Mouse (Mus musculus): Measurements from ENCODE around the gene Zfp618.

Zfp618 gene

GRCm38 (mm10) chr4:62965497-62966302 lies at the start of gene Zfp618:
Gene Zfp618 (plus strand): TSS chr4:62965573.
- in situ Hi-C loops (cut with MboI, MseI): no loop called here

GRCm38 (mm10) chr4:62917056-62917455 lies 48.3 kb upstream of the Zfp618 start:
- in situ Hi-C loops (cut with MboI, MseI): no loop called here

GRCm38 (mm10) chr4:62933798-62934197 lies 31.6 kb upstream of the Zfp618 start:
- in situ Hi-C loops (cut with MboI, MseI): no loop called here

- in situ Hi-C loops (cut with MboI, MseI): no loop called here
These were observed 29.7 kb upstream of the Zfp618 start for GRCm38 (mm10) chr4:62935589-62936218.

- in situ Hi-C loops (cut with MboI, MseI): no loop called here
These were observed 23.1 kb upstream of the Zfp618 start for GRCm38 (mm10) chr4:62941961-62942892.

- in situ Hi-C loops (cut with MboI, MseI): no loop called here
These were observed 21.0 kb upstream of the Zfp618 start for GRCm38 (mm10) chr4:62944326-62944879.

GRCm38 (mm10) chr4:62963806-62964205 lies 1.6 kb upstream of the Zfp618 start:
- in situ Hi-C loops (cut with MboI, MseI): loop anchor here (5.0 kb wide), 1 partner anchor 87 kb away; no protein-coding TSS in a partner anchor

GRCm38 (mm10) chr4:62964844-62965496 lies 403 bp upstream of the Zfp618 start:
- in situ Hi-C loops (cut with MboI, MseI): loop anchor here (5.0 kb wide), 1 partner anchor 88 kb away; no protein-coding TSS in a partner anchor

GRCm38 (mm10) chr4:62969526-62969925 lies 4.2 kb downstream of the Zfp618 start:
- in situ Hi-C loops (cut with MboI, MseI): no loop called here

- in situ Hi-C loops (cut with MboI, MseI): no loop called here
These were observed 6.6 kb downstream of the Zfp618 start for GRCm38 (mm10) chr4:62971991-62972390.

- in situ Hi-C loops (cut with MboI, MseI): no loop called here
These were observed 7.7 kb downstream of the Zfp618 start for GRCm38 (mm10) chr4:62973086-62973485.

- in situ Hi-C loops (cut with MboI, MseI): no loop called here
These were observed 9.5 kb downstream of the Zfp618 start for GRCm38 (mm10) chr4:62974901-62975300.

- in situ Hi-C loops (cut with MboI, MseI): no loop called here
These were observed 10.2 kb downstream of the Zfp618 start for GRCm38 (mm10) chr4:62975541-62975940.

GRCm38 (mm10) chr4:62977454-62977853 lies 12.1 kb downstream of the Zfp618 start:
- in situ Hi-C loops (cut with MboI, MseI): no loop called here

- in situ Hi-C loops (cut with MboI, MseI): no loop called here
These were observed 13.1 kb downstream of the Zfp618 start for GRCm38 (mm10) chr4:62978501-62978911.

GRCm38 (mm10) chr4:62981572-62981971 lies 16.2 kb downstream of the Zfp618 start:
- in situ Hi-C loops (cut with MboI, MseI): no loop called here

GRCm38 (mm10) chr4:62983556-62983955 lies 18.2 kb downstream of the Zfp618 start:
- in situ Hi-C loops (cut with MboI, MseI): no loop called here

GRCm38 (mm10) chr4:62991336-62991735 lies 26.0 kb downstream of the Zfp618 start:
- in situ Hi-C loops (cut with MboI, MseI): no loop called here

- in situ Hi-C loops (cut with MboI, MseI): no loop called here
These were observed 27.8 kb downstream of the Zfp618 start for GRCm38 (mm10) chr4:62993190-62993589.

- in situ Hi-C loops (cut with MboI, MseI): no loop called here
These were observed 32.2 kb downstream of the Zfp618 start for GRCm38 (mm10) chr4:62997606-62998005.

GRCm38 (mm10) chr4:62998431-62998835 lies 33.1 kb downstream of the Zfp618 start:
- in situ Hi-C loops (cut with MboI, MseI): no loop called here
